Mouse (Mus musculus) MN1 (cell line): ENCODE data around the gene Ccdc69.
"Not testable (repeated sequence)": the region's sequence is repeated elsewhere in the genome, so short reads cannot be mapped to it uniquely, and the experiment has no call there.

Experiments
- DNase-seq: peaks from one replicate; pipeline ENCODE4 v3.0.0-alpha.2; 2016; ENCODE audit warnings: low spot score

The Ccdc69 gene

DNA sequence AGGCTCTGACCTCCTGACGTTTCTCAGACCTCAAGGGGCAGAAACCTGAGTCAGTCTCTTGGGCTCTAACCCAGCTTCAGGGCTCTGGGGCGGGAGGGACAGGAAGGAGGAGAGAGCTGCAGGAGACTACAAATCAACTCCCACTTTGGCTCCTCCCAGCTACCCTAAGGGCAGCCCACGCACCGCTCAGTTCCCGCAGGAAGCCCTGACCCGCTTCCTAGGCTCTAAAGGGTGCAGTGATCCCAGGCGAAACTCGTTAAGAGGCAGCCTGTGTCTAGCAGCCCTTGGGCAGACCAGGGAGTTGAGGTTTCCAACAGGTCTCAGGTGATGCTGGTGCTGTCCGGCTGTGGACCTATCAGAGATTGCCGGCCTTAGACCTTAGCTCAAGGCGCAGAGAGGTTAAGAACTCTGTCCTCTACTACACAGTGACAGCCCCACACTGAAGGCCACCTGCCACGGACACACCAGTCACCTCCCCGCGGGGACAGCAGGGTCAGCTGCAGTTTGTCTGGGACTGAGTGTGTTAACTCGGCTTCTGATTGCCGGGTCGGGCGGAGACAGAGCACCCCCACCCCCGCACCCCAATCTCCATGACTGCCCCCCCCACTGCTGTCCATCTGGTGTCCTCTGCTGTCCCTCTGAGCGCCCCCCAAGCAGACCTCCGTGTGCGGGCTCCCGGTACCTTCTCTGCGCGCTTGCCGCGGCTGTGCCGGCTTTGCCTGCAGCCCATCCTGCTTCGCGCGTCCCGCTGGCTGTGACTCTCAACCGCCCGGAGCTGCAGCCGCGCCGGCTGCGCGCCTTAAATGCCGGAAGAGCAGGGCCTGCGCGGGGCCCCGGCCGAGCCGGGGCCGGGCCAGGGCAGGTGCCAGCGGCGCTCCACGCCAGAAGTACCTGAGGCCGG lies at the start of gene Ccdc69:
Ccdc69 (minus strand) TSS at position 801 of the 901 bp plus-strand sequence.
- peak; percentile 75 for DNase-seq

DNA sequence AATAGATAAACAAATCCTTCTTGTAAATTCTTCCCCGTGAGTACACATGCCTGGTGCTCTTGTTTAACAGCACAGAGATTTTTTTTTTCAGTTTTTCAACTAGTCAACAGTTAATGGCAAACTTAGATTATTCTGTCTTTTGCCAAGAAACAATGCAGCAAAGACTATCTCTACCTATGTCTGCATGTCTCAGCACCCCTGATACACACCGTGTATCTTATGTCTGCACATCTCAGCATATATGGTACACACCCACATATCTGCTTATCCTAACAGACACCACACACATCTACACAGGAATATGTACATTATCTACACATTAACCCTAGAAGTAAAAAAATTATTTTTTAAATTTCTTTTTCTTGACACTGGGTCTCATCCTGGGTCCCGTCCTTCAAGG lies 48.7 kb upstream of the Ccdc69 start:
- no peak for DNase-seq

DNA sequence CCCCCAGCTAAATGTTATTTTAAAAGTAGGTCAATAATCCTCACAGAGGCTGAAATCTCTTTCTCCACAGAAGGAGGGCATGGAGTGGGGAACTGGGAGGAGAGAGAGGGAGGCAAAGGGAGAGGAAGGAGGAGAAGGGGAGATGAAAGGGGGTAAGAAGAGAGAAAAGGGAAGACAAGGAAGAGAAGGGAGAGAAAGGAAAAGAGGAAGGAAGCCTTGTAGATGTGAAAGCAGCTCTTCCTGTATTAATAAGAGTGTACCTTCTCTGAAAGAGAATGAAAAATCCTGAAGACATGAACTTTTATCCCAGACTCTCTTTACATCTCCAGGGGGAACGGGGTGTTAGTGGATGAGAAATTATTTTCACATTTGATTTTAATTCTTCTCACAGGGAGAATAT lies 43.5 kb upstream of the Ccdc69 start:
- DNase-seq: no peak

DNA sequence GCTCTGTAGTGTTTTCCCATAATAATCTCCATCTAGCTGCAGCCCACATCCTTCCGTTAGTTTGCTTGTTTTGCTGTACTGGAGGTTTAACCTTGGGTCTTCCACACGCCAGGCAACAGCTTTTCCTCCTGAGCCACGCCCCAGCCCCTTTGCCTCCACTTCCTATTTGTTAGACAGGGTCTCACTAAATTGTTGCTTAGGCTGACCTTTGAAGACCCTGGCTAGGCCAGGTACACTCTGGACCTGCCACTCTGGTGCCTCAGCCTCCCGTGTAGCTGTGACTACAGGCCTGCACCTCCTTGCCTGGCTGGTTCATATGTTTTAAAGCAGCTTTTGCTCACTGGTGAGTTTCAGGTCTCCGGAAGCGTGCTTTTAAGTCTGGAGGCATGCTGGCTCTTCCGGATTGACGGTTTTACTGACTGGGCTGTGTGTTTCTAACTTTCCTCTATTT lies 42.9 kb upstream of the Ccdc69 start:
- no peak for DNase-seq

DNA sequence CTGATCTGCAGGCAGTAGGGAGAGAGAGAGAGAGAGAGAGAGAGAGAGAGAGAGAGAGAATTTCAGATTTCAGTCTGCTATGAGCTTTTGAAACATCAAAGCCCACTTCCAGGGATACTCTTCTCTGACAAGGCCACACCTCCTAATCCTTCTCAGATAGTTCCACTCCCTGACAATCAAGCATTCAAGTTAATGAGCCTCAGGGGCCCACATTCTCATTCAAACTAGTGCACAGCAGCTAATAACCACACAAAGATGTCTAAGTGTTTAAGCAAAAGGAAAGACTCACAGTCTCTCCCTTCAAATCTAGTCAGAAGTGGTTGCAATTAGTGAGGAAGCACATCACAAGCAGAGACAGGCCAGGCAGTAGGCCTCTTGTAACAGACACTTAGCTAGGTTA lies 42.3 kb upstream of the Ccdc69 start:
- DNase-seq: no peak

DNA sequence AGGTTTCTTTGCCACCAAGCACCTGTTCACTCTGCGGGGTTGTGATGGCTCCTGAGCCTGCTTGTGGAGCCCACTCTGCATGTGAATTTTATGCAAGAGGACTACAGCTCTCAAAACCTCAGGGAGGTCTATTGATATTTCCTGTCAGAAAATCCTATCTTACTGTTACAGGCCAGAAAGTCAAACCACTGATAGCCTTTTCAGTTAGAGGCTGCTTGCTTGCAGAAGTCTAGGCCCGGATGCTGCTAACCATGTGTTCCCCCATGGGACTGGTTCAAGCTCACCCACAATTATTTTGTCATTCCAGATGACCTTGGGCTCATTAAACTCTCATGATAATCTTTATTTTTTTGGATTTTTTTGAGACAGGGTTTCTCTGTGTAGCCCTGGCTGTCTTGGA lies 39.1 kb upstream of the Ccdc69 start:
- no peak for DNase-seq

DNA sequence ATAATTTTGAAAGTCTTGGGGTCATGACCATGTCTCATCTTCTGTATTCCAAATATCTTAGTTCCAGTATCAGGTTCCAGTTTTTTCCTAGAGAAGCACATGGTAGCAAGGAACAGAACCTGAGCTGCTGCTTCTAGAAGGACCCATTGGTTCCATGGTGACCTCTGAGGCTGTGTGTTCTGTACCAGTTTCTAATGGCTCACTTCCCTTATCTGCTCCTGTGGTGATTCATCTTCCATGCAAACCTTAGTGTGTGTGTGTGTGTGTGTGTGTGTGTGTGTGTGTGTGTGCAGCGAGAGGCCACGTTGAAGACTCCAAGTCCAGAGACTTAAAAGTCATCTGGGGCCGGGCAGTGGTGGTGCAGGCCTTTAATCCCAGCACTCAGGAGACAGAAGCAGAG lies 38.1 kb upstream of the Ccdc69 start:
- no peak for DNase-seq

DNA sequence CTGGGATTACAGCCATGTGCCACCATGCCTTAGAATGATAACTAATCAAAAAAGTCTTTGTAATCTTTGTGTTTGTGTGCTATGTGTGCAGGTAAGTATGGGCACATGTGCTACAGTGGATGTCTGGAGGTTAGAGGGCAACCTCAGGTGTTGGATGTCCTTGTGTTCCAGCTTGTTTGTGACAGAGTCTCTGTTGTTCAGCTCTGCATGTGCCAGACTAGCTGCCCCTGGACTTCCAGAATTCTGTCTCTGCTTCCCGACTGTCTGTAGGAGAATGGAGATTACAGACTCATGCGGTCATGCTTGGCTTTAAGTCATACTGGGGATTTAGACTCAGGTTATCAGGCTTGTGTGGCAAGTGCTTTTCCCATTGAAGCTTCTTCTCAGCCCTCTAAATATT lies 36.4 kb upstream of the Ccdc69 start:
- DNase-seq: no peak

DNA sequence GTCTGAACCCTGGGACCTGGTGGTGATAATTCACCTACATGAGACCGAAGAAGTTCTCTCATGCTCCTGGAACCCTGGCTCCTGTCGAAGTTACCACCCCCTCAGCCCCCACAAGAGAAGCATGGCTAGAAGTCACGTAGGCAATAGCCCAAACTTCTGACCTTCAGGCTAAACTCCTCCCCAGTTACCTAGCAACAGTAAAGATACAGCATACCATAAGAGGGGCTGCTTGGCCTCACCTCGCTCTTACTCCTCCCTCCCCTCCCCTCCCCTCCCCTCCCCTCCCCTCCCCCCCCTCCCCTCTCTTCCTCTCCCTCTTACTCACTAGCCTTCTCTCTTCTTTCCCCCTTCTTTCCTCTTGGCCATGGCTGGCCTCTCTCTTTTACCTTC lies 35.9 kb upstream of the Ccdc69 start:
- not testable (repeated sequence) for DNase-seq

DNA sequence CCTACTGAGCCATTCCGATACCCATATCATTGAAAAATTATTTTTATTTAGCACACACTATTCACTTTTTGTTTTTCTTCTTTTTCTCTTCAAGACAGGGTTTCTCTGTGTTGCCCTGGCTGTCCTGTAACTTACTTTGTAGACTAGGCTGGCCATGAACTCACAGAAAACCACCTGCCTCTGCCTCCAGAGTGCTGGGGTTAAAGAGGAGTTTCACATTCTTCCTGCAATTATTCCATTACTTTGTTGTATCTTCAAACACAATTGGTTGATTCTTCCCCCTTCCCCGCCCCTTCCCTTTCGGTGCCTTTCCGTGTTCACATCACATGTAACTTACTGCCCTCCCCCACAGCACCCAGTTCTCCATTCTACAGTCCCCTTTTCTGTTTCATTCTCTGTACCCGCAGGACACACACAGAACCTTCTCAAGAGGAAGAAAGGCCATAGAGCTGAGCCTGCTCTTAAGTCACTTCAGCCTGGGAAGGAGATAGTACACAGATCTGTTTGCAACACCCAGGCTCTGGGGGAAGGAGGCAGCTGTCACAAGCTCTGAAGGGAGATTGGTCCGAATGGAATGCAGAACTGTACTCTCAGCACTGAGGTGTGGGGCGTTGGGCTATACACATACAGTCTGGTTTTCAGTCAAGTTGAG lies 35.4 kb upstream of the Ccdc69 start:
- no peak for DNase-seq

DNA sequence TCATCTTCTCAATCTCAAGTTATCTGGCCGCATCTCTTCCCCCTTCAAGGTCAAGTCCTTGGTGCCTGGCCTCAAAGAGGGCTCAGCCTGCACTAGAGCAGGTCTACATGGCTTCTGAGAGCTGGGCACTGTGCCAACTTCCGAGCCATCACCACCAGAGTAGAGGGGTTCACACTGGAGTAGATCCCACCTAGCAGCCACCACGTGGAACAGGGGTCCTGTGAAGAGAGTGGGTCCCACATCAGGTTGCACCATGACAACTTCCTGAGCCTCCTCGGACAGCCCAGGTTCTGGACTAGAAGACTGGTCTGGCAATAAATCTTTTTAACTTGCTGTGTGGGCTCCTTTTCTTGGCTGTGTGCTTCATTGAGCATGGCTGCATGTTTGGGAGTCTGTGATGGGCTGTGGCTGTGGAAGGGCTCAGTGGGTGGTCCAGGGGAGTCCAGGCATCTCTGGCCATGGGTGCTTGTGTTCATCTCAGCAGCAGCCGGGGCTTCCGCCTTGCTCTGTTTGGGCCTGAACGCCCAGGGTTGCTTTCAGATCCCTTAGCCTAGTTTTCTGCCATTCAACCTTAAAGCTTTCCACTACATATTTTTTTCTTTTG lies 32.7 kb upstream of the Ccdc69 start:
- DNase-seq: no peak

DNA sequence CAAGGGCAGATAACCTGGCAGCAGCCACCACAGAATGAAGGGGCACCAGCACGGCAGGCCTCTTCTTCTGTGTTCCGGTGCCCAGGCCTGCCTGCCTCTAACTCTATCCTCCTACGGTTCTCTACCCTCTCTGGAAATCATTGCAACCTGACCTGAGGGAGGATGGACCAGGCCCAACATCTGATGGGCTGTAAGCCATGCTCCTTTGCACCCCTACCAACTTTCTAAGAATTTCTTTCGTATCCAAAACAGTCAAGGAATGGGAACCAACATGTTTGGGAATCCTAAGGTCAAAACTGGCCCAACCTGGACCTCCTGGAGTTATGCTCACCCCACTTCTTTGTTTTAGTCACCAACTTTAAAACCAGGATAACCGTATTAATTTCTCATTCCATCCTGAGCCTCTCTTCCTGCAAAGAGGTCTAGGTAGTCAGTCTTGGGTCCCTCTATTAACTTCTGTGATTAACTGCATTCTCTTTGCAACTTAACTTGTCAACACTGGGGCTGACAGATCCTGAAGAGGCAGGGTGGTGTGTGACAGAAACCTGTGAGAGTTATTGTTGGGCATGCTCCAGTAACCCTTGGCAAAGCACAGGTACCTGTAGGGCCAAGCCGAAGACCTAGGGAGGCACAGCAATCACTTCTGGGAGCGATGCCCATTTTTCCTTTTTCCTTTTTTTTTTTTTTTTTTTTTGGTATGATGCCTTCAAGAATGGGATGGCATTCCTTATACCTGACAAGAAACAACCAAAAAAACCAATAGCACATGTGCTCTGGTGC lies 31.8 kb upstream of the Ccdc69 start:
- no peak for DNase-seq

DNA sequence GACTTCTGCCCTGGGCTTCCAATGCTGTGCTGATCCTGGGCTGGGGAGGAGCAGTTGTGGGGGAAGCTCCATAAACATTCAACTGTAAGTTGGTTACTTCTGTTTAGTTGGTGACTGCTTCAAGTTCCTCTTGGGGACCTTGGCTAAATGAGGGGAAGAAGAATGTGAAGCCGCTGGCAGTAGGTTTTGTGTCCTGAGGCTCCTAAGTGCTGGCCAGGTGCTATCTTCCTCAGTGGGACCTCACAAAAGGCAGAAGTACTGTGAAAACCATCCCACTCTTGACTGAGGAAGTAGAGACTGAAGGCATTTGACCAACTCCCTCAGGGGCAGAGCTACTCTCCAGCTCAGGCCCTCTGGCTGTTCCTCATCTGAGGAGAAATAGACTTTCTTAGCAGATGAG lies 28.7 kb upstream of the Ccdc69 start:
- DNase-seq: no peak

DNA sequence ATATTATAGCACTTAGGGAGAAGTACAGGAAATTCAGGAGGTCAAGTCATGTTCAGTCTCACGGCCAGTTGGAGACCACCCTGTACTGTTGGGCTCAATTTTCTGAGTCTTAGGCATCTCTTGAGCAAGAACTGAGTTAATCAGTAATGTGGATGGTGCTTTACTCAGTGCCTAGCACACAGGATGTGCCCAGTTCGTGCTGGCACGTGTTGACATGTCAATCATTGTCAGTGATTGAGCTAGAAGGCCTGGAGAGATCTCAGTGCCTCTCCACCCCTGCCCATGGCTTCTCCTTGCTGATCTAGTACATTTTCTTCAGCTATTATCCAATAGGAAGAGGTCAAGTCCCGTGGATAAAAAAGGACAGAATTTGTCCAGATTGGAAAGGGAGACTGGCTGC lies 27.5 kb upstream of the Ccdc69 start:
- DNase-seq: no peak

DNA sequence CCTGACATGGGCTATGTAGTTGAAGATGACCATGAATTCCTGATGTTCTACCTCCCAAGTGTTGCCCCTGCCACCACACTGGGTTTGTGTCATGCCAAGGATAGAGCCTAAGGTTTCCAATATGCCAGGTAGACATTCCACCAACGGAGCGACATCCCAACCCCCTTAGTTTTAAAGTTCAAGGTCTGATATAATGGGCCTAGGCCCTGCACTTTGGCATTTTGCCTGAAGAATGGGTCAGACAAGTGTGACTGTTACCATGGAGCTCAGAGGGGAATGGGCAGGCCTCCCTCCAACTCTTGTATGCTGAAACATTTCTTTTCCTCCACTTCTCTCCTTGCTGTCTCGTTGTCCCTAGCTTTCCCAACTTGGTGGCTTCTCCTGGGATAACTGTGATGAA lies 25.3 kb upstream of the Ccdc69 start:
- no peak for DNase-seq

DNA sequence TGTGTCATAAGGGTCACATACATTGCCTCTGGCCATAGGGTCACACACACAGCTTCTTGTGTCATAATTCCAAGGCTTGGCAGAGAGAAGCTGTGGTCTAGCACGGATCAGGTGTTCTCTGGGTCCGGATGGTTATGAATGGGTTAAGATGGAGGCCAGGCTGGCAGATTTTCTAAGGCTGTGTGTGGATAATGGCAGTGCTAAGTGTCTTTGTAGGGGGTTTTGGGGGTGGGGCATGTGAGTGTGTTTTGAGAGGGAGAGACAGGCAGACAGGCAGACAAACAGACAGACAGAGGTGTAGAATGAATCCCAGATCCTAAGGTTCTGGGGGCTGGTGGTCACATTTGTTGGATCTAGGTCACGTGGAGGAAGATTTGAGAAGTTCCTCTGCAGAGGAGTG lies 24.1 kb upstream of the Ccdc69 start:
- no peak for DNase-seq

DNA sequence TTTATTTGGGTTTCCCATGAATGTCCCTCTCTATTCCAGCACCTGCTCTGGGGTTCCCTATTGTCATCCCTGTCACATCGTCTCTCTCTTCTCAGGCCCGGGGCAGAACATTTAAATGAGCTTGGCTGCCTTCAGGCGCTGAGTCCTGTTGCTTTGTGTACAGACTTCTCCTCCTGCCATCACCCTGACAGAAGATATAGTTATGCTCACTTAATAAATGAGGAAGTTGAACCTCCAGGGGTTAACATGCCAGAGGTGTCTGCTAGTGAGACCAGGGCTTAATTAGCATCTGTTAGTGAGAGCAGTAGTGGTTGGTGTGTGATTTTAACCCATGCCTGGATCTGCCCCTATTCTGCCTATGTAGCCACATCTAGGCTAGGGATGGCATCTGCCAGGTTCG lies 21.9 kb upstream of the Ccdc69 start:
- no peak for DNase-seq

DNA sequence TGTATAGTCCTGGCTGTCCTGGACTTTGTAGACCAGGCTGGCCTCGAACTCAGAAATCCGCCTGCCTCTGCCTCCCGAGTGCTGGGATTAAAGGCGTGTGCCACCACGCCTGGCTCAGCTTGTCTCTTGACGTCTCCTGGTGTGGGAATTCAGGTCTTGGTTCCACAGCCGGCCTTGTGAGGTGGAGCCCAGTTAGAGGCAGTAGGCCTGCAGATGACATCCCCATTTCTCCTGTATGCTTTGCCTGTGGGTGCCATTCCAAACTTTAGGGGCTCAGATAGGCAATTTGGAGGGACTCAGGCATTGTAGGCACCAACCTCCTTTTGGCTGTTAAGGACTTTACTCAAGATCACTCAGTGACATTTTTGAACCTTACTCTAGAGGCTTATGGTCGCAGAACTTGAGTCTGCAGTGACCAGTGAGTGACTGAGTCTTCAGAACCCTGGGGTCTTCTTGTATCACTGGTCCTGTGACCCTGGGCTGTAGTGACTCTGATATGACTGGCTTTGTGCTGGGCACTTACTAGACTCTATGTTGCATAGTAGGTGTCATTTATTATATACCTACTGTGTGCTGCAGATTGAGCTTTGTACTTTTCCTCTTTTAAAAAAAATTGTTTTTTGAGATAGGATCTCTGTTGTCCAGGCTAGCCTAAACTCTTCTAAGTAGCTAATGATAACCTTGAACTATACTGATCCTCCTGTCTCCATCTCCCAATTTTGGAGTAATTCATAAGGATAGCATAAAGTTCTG lies 21.3 kb upstream of the Ccdc69 start:
- no peak for DNase-seq

DNA sequence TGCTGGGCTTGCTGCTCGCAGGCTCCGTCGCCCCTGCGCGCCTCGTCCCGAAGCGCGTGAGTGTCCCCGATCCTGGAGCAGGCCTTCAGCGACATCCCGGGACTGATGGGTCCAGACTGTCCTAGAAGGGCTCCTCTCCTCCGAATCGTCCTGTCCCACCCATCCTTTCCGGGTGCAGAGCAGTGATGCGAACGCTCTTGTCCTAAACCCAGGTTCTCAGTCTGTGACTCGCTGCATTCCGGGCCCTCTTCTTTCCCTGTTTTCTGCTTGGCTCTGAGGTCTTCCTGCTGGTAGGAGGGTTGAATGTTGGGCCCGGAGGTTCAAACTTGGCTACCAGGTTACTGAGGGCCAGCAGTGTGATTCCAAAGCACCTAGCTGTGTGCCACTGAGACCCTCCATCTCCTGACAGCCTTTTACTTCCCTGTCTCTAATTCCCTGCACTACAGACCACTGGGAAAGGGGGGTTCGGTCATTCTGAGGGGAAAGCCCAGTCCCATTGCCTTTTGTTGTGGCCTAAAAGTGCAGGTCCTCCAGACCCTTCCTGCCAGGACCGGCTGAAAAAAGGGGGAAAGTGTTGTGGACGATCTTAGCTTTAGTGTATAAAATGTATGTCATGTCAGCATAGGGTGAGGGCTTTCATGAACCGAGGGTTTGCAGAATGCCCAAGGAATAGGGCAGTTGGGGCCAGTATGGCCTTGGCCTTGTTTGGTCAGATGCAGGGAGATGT lies 20.4 kb upstream of the Ccdc69 start:
- peak; percentile 23 for DNase-seq

DNA sequence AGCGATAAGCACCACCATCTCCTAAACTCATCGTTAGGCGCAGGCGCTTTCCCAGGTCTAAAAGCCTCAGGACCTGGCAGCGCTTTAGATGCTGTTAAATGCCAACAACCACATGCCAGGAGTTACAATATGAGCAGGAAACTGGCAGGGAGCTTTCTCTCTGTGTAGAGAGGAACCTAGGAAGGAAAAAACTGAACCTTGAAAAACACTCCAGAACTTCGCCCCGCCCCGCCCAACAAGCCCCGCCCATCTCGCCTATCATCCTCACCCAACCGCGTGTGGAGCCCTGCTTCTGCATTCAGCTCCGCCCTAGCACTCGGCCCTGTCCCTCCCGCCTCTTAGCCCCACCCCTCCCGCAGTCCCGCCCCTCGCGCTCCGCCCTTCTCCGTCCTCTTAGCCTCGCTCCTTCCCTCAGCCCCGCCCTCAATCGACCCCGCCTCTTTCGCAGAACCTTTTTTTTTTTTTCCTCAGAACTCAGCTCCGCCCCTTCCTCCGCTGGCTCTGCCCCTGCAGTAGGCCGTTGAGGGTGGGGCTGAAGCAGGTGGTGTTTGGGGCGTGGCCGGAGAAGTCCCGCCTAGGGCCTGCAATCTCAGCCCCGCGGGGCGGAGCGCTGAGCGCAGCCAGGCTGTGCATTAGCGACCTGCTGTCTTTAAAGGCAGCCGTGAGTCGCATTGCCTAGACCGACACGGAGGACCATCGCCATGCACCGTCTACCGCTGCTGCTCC lies 19.7 kb upstream of the Ccdc69 start, which contains the start of gene Gm2a:
Gm2a (plus strand) TSS at position 653 of the 726 bp plus-strand sequence.
- peak; percentile 99 for DNase-seq
